Mouse (Mus musculus): ENCODE measurements at regions not wholly inside any gene's neighbourhood (a gene's known extent, or its start where the extent isn't known, plus 50 kb on each side); places are given as distances from the start of the nearest gene placed in this dataset.

DNA sequence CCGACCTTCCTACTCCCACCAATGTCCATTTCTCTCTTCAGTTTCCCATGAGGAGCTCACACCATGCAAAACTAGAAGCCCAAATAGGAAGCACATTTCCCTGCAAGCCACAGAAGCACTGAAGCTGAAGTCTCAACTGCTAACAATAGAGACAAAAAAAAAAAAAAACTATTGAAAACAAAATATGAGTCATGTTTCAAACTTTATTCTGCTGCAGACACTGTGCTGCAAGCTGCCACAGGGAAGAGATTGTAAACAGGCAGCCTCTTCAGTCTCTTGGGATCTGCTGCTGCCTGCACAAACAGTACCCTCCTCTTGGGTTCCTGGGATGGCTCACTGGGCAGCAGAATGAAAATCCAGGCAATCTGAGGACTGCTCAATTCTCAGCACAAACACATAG, 148.9 kb downstream of the Qdpr start:
- Histone ChIP-seq H3K4me3 (replicated peaks; ENCODE audit: low read length) (no peak overlapping the region), H3K27ac (ENCODE audit: low read length) (0 out of 2 replicates have a peak overlapping the region, but pooled peaks have one; percentile 14), H3K4me1 (ENCODE audit: control insufficient read depth, insufficient read depth, low read length) (no peaks in the 10 kb centered on the region), H3K9me3 (replicated peaks; ENCODE audit: control insufficient read depth, low read length) (no peaks in the 10 kb centered on the region), H3K4me2 (ENCODE audit: low read depth, low read length) (no peak overlapping the region), H3K27me3 (ENCODE audit: control insufficient read depth, insufficient read depth, low read length) (no peaks in the 10 kb centered on the region), H3K9ac (ENCODE audit: low read length) (no peak overlapping the region), H3K36me3 (ENCODE audit: control insufficient read depth, insufficient read depth, low read length) (no peaks in the 10 kb centered on the region)
- WGBS: 78% methylated on average over 1 of the region's 1 CpGs
- ATAC-seq (ENCODE audit: insufficient read depth, low FRiP score): no peak

DNA sequence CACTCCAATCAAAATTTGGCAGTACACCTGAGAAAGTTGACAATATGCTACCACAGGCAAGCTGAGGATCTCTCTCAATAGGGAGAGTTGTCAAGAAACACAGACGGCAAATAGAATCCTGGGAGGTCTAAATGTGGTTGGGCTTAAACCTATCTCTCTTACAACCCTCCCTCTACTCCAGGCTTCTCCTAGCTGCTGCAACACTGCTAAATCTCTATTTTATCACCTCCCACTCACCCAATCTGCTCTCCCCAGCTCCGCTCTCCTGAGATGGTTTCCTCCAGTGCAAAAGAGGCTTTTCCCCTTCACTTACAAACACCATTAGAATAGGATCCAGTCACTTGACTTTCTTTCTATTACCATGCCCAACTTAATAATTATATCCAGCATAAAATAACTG, 151.2 kb downstream of the Qdpr start:
- WGBS: 46% methylated on average over 2 of the region's 2 CpGs
- Histone ChIP-seq H3K9ac (ENCODE audit: low read length) (no peak overlapping the region), H3K4me1 (ENCODE audit: control insufficient read depth, insufficient read depth, low read length) (no peaks in the 10 kb centered on the region), H3K27ac (ENCODE audit: low read length) (no peak overlapping the region), H3K27me3 (ENCODE audit: control insufficient read depth, insufficient read depth, low read length) (no peaks in the 10 kb centered on the region), H3K9me3 (replicated peaks; ENCODE audit: control insufficient read depth, low read length) (no peaks in the 10 kb centered on the region), H3K4me2 (ENCODE audit: low read depth, low read length) (no peak overlapping the region), H3K4me3 (replicated peaks; ENCODE audit: low read length) (no peak overlapping the region), H3K36me3 (ENCODE audit: control insufficient read depth, insufficient read depth, low read length) (no peaks in the 10 kb centered on the region)
- no peak for ATAC-seq (ENCODE audit: insufficient read depth, low FRiP score)

DNA sequence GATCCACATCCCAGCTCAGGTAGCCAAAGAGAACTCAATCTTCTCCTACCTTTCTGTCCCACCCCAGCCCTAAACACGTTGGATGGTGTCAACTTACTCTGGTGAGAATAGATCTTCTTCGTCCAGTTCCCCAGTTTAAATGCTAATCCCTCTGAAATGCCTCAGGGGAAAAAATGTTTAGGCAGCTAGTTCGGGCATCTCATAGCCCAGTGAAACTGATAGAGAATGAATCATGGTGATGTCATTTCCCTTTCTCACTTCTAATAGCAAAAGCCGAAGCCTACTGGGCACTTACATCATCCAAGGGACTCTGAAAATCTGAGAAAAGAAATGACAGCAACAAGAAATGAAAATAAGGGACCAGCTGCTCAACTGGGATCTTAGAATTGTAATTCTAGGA, 154.9 kb downstream of the Qdpr start:
- 47% methylated on average over 4 of the region's 4 CpGs for WGBS
- H3K36me3 ChIP-seq (ENCODE audit: control insufficient read depth, insufficient read depth, low read length): no peaks in the 10 kb centered on the region
- H3K9me3 ChIP-seq (replicated peaks; ENCODE audit: control insufficient read depth, low read length): no peaks in the 10 kb centered on the region
- H3K27ac ChIP-seq (ENCODE audit: low read length): no peak overlapping the region
- no peak overlapping the region for H3K4me3 ChIP-seq (replicated peaks; ENCODE audit: low read length)
- H3K9ac ChIP-seq (ENCODE audit: low read length): no peak overlapping the region
- H3K4me2 ChIP-seq (ENCODE audit: low read depth, low read length): no peak overlapping the region
- ATAC-seq (ENCODE audit: insufficient read depth, low FRiP score): no peak
- H3K27me3 ChIP-seq (ENCODE audit: control insufficient read depth, insufficient read depth, low read length): no peaks in the 10 kb centered on the region
- H3K4me1 ChIP-seq (ENCODE audit: control insufficient read depth, insufficient read depth, low read length): 0 out of 2 replicates have a peak, but pooled peaks cover 3% of the 10 kb centered on the region

DNA sequence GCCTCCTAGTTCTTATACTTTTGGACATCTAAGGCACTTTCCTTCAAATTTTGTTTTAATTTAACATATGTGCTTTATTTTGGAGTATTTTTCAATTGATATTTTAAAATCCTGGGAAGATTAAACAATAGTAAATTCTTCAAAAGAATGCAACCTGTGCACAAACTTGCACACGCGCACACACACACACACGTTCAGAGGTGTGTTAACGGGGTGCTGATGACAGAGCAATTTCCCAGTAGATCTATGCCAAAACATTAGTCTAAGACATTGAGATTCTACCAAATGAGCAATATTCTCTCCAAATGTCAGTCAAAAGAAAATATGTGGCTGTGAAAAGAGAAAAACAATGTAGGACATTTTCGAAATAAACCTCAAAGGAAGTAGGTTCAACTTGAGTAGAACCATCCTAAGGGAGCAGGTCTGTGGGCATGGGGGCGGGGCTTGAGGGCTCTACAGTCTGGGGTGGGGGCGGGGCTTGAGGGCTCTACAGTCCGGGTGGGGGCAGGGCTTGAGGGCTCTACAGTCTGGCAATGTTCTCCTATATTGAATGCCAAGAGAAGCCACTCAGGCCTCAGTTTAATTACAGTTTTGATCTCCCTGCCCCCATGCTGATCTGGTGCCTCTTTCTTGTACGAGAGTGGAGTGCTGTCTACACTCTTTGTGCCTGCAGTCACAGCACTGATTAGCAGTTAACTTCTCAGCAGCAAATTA, 157.0 kb downstream of the Qdpr start:
- no peaks in the 10 kb centered on the region for H3K9me3 ChIP-seq (replicated peaks; ENCODE audit: control insufficient read depth, low read length)
- H3K4me3 ChIP-seq (replicated peaks; ENCODE audit: low read length): no peak overlapping the region
- 71% methylated on average over 9 of the region's 9 CpGs for WGBS
- H3K27me3 ChIP-seq (ENCODE audit: control insufficient read depth, insufficient read depth, low read length): no peaks in the 10 kb centered on the region
- no peak overlapping the region; the same call in 1 of the 2 replicates for H3K27ac ChIP-seq (ENCODE audit: low read length)
- no peak for ATAC-seq (ENCODE audit: insufficient read depth, low FRiP score)
- 0 out of 2 replicates have a peak, but pooled peaks cover 3% of the 10 kb centered on the region for H3K4me1 ChIP-seq (ENCODE audit: control insufficient read depth, insufficient read depth, low read length)
- no peak overlapping the region for H3K9ac ChIP-seq (ENCODE audit: low read length)
- H3K4me2 ChIP-seq (ENCODE audit: low read depth, low read length): no peak overlapping the region
- H3K36me3 ChIP-seq (ENCODE audit: control insufficient read depth, insufficient read depth, low read length): no peaks in the 10 kb centered on the region

DNA sequence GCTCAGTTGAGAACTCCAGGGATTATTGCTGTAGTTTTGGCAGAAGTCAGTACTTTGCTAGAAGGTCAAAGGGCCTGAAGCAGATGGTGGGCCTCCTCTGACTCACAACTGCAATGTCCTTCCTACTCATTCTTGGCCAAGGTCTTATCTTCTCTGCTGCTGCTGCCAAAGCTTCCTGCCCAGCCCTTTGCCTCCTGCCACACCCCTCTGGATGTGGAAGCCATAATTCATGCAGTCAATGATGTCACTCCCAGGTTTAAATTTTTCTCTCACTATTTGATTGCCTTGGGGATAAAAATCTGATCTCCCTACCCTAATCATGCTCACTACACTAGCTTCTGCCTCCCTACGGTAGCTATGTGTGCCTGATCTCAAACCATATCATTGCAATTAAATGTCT, 157.7 kb downstream of the Qdpr start:
- no peak overlapping the region for H3K4me2 ChIP-seq (ENCODE audit: low read depth, low read length)
- H3K27me3 ChIP-seq (ENCODE audit: control insufficient read depth, insufficient read depth, low read length): no peaks in the 10 kb centered on the region
- no peak overlapping the region for H3K4me3 ChIP-seq (replicated peaks; ENCODE audit: low read length)
- no peaks in the 10 kb centered on the region for H3K36me3 ChIP-seq (ENCODE audit: control insufficient read depth, insufficient read depth, low read length)
- ATAC-seq (ENCODE audit: insufficient read depth, low FRiP score): peak; percentile 75; the same call in 1 of the 2 replicates
- no peak overlapping the region for H3K9ac ChIP-seq (ENCODE audit: low read length)
- no peaks in the 10 kb centered on the region for H3K9me3 ChIP-seq (replicated peaks; ENCODE audit: control insufficient read depth, low read length)
- H3K4me1 ChIP-seq (ENCODE audit: control insufficient read depth, insufficient read depth, low read length): 0 out of 2 replicates have a peak, but pooled peaks cover 3% of the 10 kb centered on the region
- 74% methylated on average over 1 of the region's 1 CpGs for whole genome bisulfite sequencing
- no peak overlapping the region; the same call in 1 of the 2 replicates for H3K27ac ChIP-seq (ENCODE audit: low read length)

DNA sequence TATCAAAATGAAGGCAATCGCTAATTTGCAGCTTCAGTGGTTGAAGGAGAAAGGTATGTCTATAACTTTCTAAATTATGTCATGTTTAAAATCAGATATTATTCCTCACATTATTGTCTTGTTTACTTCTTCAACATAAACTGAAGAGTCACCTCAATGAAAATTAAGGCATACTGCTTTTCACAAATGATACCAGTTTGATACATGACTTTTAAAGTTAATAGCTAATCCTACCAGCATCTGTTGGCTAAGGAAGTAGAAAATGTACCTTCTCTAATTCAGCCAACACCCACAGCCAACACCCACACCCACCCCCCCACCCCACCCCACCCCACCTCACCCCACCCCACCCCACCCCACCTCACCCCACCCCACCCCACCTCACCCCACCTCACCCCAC, 158.3 kb downstream of the Qdpr start:
- no peak for ATAC-seq (ENCODE audit: insufficient read depth, low FRiP score)
- Histone ChIP-seq H3K9me3 (replicated peaks; ENCODE audit: control insufficient read depth, low read length) (no peaks in the 10 kb centered on the region), H3K36me3 (ENCODE audit: control insufficient read depth, insufficient read depth, low read length) (no peaks in the 10 kb centered on the region), H3K4me3 (replicated peaks; ENCODE audit: low read length) (no peak overlapping the region), H3K4me2 (ENCODE audit: low read depth, low read length) (no peak overlapping the region), H3K27me3 (ENCODE audit: control insufficient read depth, insufficient read depth, low read length) (no peaks in the 10 kb centered on the region), H3K27ac (ENCODE audit: low read length) (no peak overlapping the region), H3K9ac (ENCODE audit: low read length) (no peak overlapping the region), H3K4me1 (ENCODE audit: control insufficient read depth, insufficient read depth, low read length) (0 out of 2 replicates have a peak, but pooled peaks cover 3% of the 10 kb centered on the region)
- WGBS: 90% methylated on average over 1 of the region's 1 CpGs

DNA sequence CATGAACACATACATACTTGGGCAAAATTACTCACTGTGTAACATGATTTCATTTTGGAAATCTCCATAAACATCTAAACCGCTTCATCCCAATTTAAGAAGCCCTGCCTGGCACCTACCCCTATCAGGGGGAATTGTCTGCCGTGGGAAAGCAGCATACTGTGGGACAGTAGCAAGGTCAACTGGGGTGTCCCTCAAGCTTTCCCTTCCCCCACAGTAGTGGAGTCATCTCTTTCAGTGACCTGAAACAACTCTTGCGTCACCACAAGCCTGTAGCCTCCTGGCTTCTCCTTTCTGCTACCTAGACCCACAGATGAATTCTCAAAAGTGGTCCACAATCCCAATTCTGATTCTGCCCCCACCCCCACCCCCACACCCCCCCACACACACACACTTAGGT, 158.8 kb downstream of the Qdpr start:
- 92% methylated on average over 3 of the region's 3 CpGs for WGBS
- Histone ChIP-seq H3K4me1 (ENCODE audit: control insufficient read depth, insufficient read depth, low read length) (0 out of 2 replicates have a peak, but pooled peaks cover 3% of the 10 kb centered on the region), H3K4me3 (replicated peaks; ENCODE audit: low read length) (no peak overlapping the region)

DNA sequence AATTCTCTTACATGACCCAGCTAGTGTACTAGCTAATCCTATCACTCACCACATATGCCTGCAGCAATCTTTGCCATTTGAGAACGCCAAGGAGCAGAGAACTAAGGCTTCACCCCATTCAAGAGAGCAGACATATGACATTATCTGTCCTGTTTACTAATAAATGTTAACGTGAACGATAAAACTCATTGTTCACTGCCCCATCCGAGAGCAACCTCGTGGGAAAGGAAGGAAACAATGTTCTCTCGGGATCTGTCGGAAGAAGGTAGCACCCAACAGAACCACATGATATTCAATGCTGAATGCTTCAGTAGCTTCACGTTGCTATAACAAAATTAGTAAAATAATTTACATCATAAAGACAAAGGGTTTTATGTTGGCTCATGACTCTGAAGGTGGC, 163.6 kb downstream of the Qdpr start:
- Histone ChIP-seq H3K4me1 (ENCODE audit: control insufficient read depth, insufficient read depth, low read length) (no peaks in the 10 kb centered on the region), H3K4me3 (replicated peaks; ENCODE audit: low read length) (no peak overlapping the region), H3K4me2 (ENCODE audit: low read depth, low read length) (no peak overlapping the region), H3K36me3 (ENCODE audit: control insufficient read depth, insufficient read depth, low read length) (no peaks in the 10 kb centered on the region), H3K9ac (ENCODE audit: low read length) (no peak overlapping the region), H3K27ac (ENCODE audit: low read length) (no peak overlapping the region), H3K27me3 (ENCODE audit: control insufficient read depth, insufficient read depth, low read length) (no peaks in the 10 kb centered on the region), H3K9me3 (replicated peaks; ENCODE audit: control insufficient read depth, low read length) (no peaks in the 10 kb centered on the region)
- WGBS: 87% methylated on average over 8 of the region's 8 CpGs
- ATAC-seq (ENCODE audit: insufficient read depth, low FRiP score): no peak

More for the DNA sequence above, 158.8 kb downstream of the Qdpr start:
- Histone ChIP-seq H3K9me3 (replicated peaks; ENCODE audit: control insufficient read depth, low read length) (no peaks in the 10 kb centered on the region), H3K4me2 (ENCODE audit: low read depth, low read length) (no peak overlapping the region), H3K9ac (ENCODE audit: low read length) (no peak overlapping the region), H3K27me3 (ENCODE audit: control insufficient read depth, insufficient read depth, low read length) (no peaks in the 10 kb centered on the region), H3K27ac (ENCODE audit: low read length) (no peak overlapping the region), H3K36me3 (ENCODE audit: control insufficient read depth, insufficient read depth, low read length) (no peaks in the 10 kb centered on the region)
- ATAC-seq (ENCODE audit: insufficient read depth, low FRiP score): no peak

DNA sequence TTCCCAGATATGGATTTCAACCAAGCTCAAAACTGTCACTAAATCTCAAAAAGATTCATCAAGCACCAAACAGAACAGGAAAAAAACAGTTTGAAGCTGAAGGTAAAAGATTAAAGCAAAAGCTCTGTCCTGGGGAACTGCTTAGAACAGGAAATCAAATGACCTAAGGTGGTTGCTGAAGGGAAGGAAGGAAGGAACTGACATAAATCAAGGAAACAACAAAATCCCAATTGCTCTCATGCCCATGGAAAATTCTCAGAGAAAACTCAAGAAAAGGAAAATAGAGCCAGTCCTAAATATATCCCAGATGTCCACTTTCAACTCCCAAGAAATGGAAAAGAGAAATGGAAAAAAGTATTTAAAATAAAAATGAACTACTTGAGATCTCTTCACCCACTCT, 165.4 kb downstream of the Qdpr start:
- no peaks in the 10 kb centered on the region for H3K27me3 ChIP-seq (ENCODE audit: control insufficient read depth, insufficient read depth, low read length)
- no peak overlapping the region for H3K4me2 ChIP-seq (ENCODE audit: low read depth, low read length)
- H3K4me1 ChIP-seq (ENCODE audit: control insufficient read depth, insufficient read depth, low read length): no peaks in the 10 kb centered on the region
- no peaks in the 10 kb centered on the region for H3K9me3 ChIP-seq (replicated peaks; ENCODE audit: control insufficient read depth, low read length)
- H3K27ac ChIP-seq (ENCODE audit: low read length): no peak overlapping the region
- H3K9ac ChIP-seq (ENCODE audit: low read length): no peak overlapping the region
- ATAC-seq (ENCODE audit: insufficient read depth, low FRiP score): no peak
- H3K4me3 ChIP-seq (replicated peaks; ENCODE audit: low read length): no peak overlapping the region
- H3K36me3 ChIP-seq (ENCODE audit: control insufficient read depth, insufficient read depth, low read length): no peaks in the 10 kb centered on the region

All from stomach, embryonic 16.5 days (tissue).